Mouse (Mus musculus) limb, embryonic 11.5 days (tissue): ENCODE measurements around the gene Afap1. TPM values are rescaled to one million over a fixed set of nuclear protein-coding genes. Genes with fewer than 3 reads are reported as not detected.

Experiments used
- ATAC-seq: fragments of 200-750 bp; cut with Nextera tagmentation; 2 replicates; pipeline ENCODE4 v1.8.0; 2017; ENCODE audit warnings: low read depth; ENCODE audit not compliant: insufficient number of reproducible peaks, low FRiP score, low TSS enrichment
- DNase-seq: peaks from one replicate; pipeline ENCODE4 v3.0.0-alpha.2; 2015; ENCODE audit warnings: low spot score
- H3K27ac ChIP-seq: fragments of 300-500 bp; sonication (generic); replicated peaks from 2 replicates; pipeline ENCODE4 v1.5.1; 2014; ENCODE audit warnings: low read depth, mild to moderate bottlenecking, low read length
- H3K27me3 ChIP-seq: fragments of 300-500 bp; sonication (generic); 2 replicates; pipeline ENCODE4 v1.6.1; 2014; ENCODE audit warnings: mild to moderate bottlenecking, low read length, mixed read lengths; ENCODE audit not compliant: control insufficient read depth, insufficient read depth
- H3K36me3 ChIP-seq: fragments of 300-500 bp; sonication (generic); 2 replicates; pipeline ENCODE4 v1.6.1; 2014; ENCODE audit warnings: mild to moderate bottlenecking, low read length, moderate library complexity, mixed read lengths; ENCODE audit not compliant: control insufficient read depth, insufficient read depth
- H3K4me1 ChIP-seq: fragments of 300-500 bp; sonication (generic); 2 replicates; pipeline ENCODE4 v1.6.1; 2014; ENCODE audit warnings: low read length, mixed read lengths; ENCODE audit not compliant: control insufficient read depth, insufficient read depth
- H3K4me2 ChIP-seq: fragments of 300-500 bp; sonication (generic); 2 replicates; pipeline ENCODE4 v1.6.1; 2014; ENCODE audit warnings: low read depth, mild to moderate bottlenecking, moderate library complexity; ENCODE audit not compliant: severe bottlenecking
- H3K4me3 ChIP-seq: fragments of 300-500 bp; sonication (generic); 2 replicates; pipeline ENCODE4 v1.5.1; 2014; ENCODE audit warnings: low read depth, low read length
- H3K9ac ChIP-seq: fragments of 300-500 bp; sonication (generic); 2 replicates; pipeline ENCODE4 v1.6.1; 2014; ENCODE audit warnings: mild to moderate bottlenecking, low read length
- H3K9me3 ChIP-seq: fragments of 300-500 bp; sonication (generic); 2 replicates; pipeline ENCODE4 v1.6.1; 2016; ENCODE audit warnings: low read length; ENCODE audit not compliant: control insufficient read depth
- WGBS: fragments of 180-500 bp; shearing (Covaris S2); extraction: QIAGEN DNeasy Blood & Tissue Kit; methylation state at CpG from one replicate; pipeline ENCODE4 v1.1.7; 2014; 5-methylcytosine and 5-hydroxymethylcytosine counted together
- polyA plus RNA-seq: library from polyadenylated mRNA; unstranded; fragments of >200 nt; fragmentation: Nextera tagmentation; extraction: Ambion mirVana; gene quantifications from 2 replicates; pipeline ENCODE4 v1.2.1, GENCODE M21; 2014

Gene Afap1
- polyA plus RNA-seq, 1 experiment from 2014 or later: 13.7 TPM

DNA sequence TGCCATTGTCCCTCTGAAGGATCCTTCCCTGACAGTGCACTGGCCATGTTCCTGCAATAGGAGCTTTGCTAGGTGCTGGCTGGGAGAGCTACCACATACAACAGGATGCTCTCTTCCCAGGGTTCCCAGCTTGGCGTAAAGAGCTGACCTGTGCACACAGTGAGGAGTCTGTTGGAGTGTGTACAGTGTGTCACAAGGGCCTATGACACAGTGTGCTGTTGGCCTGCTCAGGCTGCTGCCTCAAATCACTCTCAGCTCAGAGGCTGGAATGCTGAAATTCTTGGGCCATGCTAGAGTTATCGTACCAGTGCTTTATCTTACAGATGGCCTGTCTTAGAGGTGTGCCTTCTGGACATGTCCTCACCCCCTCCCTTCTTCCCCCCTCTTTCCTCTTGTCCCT lies 53.7 kb downstream of the Afap1 start:
- no peak overlapping the region for H3K27ac ChIP-seq
- no peak overlapping the region for H3K4me2 ChIP-seq
- DNase-seq (no peak), ATAC-seq (no peak)
- H3K36me3 ChIP-seq: no peaks in the 10 kb centered on the region; the same call in none of the 2 replicates
- H3K9ac ChIP-seq: no peak overlapping the region
- WGBS: 92% methylated on average over 2 of the region's 2 CpGs
- no peaks in the 10 kb centered on the region for H3K27me3 ChIP-seq
- no peaks in the 10 kb centered on the region for H3K9me3 ChIP-seq
- H3K4me3 ChIP-seq: no peak overlapping the region
- 0 out of 2 replicates have a peak, but pooled peaks cover 3% of the 10 kb centered on the region for H3K4me1 ChIP-seq

DNA sequence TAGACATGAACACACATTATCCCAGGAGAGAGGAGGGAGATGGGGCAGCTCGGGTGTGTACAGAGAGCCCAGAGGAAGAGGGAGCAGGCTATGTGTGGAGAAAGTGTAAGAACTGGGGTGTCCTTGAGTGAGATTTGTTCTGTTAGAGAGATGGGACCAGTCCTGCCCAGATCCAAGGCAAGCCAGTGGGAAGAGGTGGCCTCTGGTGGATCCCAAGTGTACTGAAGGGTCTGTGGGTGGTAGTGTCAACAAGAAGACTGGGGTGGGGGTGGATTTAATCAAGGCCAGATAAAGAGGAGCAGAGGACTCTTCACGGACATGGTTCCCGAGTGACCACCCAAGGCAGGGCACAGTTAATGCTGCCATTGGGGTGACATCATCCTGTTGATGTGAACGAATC lies 54.3 kb downstream of the Afap1 start:
- Histone ChIP-seq H3K9ac (no peak overlapping the region), H3K9me3 (no peaks in the 10 kb centered on the region), H3K27me3 (no peaks in the 10 kb centered on the region), H3K36me3 (no peaks in the 10 kb centered on the region; the same call in none of the 2 replicates), H3K4me1 (0 out of 2 replicates have a peak, but pooled peaks cover 3% of the 10 kb centered on the region), H3K4me2 (no peak overlapping the region), H3K4me3 (no peak overlapping the region), H3K27ac (no peak overlapping the region)
- WGBS: 79% methylated on average over 4 of the region's 4 CpGs
- DNase-seq: no peak
- ATAC-seq: no peak

GRCm38 (mm10) chr5:35948225-35948975 lies 55.3 kb downstream of the Afap1 start:
- H3K4me2 ChIP-seq: no peak overlapping the region
- H3K27me3 ChIP-seq: no peaks in the 10 kb centered on the region
- 0 out of 2 replicates have a peak, but pooled peaks cover 3% of the 10 kb centered on the region for H3K4me1 ChIP-seq
- ATAC-seq (no peak), DNase-seq (no peak)
- H3K9ac ChIP-seq: no peak overlapping the region
- H3K9me3 ChIP-seq: no peaks in the 10 kb centered on the region
- WGBS: 75% methylated on average over 15 of the region's 15 CpGs
- H3K36me3 ChIP-seq: no peaks in the 10 kb centered on the region; the same call in none of the 2 replicates
- H3K4me3 ChIP-seq: no peak overlapping the region
- H3K27ac ChIP-seq: no peak overlapping the region

DNA sequence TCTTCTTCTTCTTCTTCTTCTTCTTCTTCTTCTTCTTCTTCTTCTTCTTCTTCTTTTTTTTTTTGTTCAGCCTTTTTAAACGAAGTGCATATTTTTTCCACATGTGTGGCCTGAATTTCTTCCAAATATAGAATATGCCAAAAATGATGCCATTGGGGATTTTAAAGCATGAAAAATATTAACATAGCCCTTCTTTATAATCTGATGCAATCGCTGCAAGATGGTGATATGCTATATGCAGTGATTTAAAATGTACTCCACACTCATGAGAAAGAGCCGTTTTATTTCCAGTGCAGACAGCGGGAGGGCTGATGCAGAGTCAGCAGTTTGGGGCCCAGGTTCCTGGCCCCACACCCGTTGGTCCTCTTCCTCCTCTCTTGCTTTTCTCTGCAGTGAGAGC lies 55.9 kb downstream of the Afap1 start:
- Histone ChIP-seq H3K4me2 (no peak overlapping the region), H3K9ac (no peak overlapping the region), H3K36me3 (no peaks in the 10 kb centered on the region; the same call in 1 of the 2 replicates), H3K27me3 (no peaks in the 10 kb centered on the region), H3K4me1 (peaks cover 5% of the 10 kb centered on the region; the same call in 1 of the 2 replicates), H3K9me3 (no peaks in the 10 kb centered on the region), H3K27ac (no peak overlapping the region), H3K4me3 (no peak overlapping the region)
- ATAC-seq (no peak), DNase-seq (no peak)
- WGBS: 82% methylated on average over 5 of the region's 5 CpGs

GRCm38 (mm10) chr5:35950504-35950903 lies 57.4 kb downstream of the Afap1 start:
- Histone ChIP-seq H3K9me3 (no peaks in the 10 kb centered on the region), H3K27me3 (no peaks in the 10 kb centered on the region), H3K9ac (no peak overlapping the region), H3K27ac (no peak overlapping the region), H3K4me1 (peaks cover 5% of the 10 kb centered on the region; the same call in 1 of the 2 replicates), H3K36me3 (no peaks in the 10 kb centered on the region; the same call in 1 of the 2 replicates), H3K4me3 (no peak overlapping the region), H3K4me2 (no peak overlapping the region)
- 66% methylated on average over 7 of the region's 7 CpGs for WGBS
- no peak for ATAC-seq
- DNase-seq: no peak

- no peak for ATAC-seq
Observed at GRCm38 (mm10) chr5:35954055-35954718, 61.1 kb downstream of the Afap1 start.

GRCm38 (mm10) chr5:35956268-35956667 lies 63.1 kb downstream of the Afap1 start:
- no peak overlapping the region for H3K4me2 ChIP-seq
- WGBS: 83% methylated on average over 1 of the region's 1 CpGs
- peaks cover 3% of the 10 kb centered on the region; the same call in 1 of the 2 replicates for H3K4me1 ChIP-seq
- no peaks in the 10 kb centered on the region for H3K9me3 ChIP-seq
- DNase-seq (no peak), ATAC-seq (no peak)
- H3K9ac ChIP-seq: no peak overlapping the region
- H3K4me3 ChIP-seq: no peak overlapping the region
- no peaks in the 10 kb centered on the region; the same call in 1 of the 2 replicates for H3K36me3 ChIP-seq
- H3K27me3 ChIP-seq: no peaks in the 10 kb centered on the region
- H3K27ac ChIP-seq: no peak overlapping the region

More at GRCm38 (mm10) chr5:35954055-35954718, 61.1 kb downstream of the Afap1 start:
- 54% methylated on average over 12 of the region's 12 CpGs for WGBS
- H3K9me3 ChIP-seq: no peaks in the 10 kb centered on the region
- H3K9ac ChIP-seq: no peak overlapping the region
- H3K4me2 ChIP-seq: no peak overlapping the region
- no peaks in the 10 kb centered on the region; the same call in none of the 2 replicates for H3K36me3 ChIP-seq
- H3K27me3 ChIP-seq: no peaks in the 10 kb centered on the region
- no peak overlapping the region for H3K27ac ChIP-seq
- H3K4me3 ChIP-seq: no peak overlapping the region
- DNase-seq: no peak
- H3K4me1 ChIP-seq: peaks cover 5% of the 10 kb centered on the region; the same call in 1 of the 2 replicates

DNA sequence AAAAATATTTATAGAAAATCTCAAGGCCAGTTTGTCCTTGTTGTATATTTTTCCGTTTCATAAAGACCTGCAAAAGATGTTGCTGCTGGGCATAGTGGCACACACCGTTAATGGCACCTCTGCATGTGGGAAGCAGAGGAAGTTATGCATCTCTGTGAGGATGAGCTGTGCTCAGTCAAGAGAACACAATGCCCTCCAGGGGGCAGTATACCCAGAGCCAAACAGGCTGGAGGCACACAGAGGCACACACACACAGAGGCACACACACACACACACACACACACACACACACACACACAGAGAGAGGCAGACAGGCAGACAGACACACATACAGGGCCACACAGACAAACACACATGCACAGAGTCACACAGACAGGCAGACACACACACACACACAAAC lies 65.6 kb downstream of the Afap1 start:
- peaks cover 3% of the 10 kb centered on the region; the same call in 1 of the 2 replicates for H3K4me1 ChIP-seq
- 87% methylated on average over 2 of the region's 2 CpGs for WGBS
- no peak overlapping the region for H3K9ac ChIP-seq
- H3K27ac ChIP-seq: no peak overlapping the region
- H3K4me2 ChIP-seq: no peak overlapping the region
- no peaks in the 10 kb centered on the region; the same call in 1 of the 2 replicates for H3K36me3 ChIP-seq
- no peak overlapping the region for H3K4me3 ChIP-seq
- no peak for DNase-seq
- H3K27me3 ChIP-seq: no peaks in the 10 kb centered on the region
- no peaks in the 10 kb centered on the region for H3K9me3 ChIP-seq
- ATAC-seq: no peak
